Mouse (Mus musculus): ENCODE results near the gene Sftpd. TPM values are rescaled to one million over a fixed set of nuclear protein-coding genes. Genes with fewer than 3 reads are reported as not detected.

Sftpd gene
- polyA plus RNA-seq, 1 experiment, result not detected

DNA sequence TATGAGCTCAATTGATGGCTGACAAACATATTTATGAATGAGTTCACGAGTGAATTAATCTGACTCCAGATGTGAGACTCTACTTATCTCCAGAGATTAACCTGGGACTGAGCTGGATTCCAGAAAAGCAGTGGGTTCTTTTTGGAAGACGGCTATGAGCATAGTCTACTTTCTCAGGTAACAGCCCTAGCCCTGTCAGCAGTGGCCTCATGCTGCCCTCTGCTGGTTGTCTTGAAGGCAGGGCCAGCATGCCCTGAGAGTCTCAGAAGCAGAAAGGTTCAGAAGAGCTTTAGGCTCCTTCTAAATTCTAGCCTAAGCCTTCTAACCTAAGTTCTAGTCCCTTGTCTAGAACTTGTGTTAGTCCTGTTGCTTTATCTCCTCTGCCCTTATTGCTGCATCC lies 22.3 kb downstream of the Sftpd start:
- 30% methylated on average over 2 of the region's 2 CpGs for WGBS
- no peak for TF ChIP-seq CTCF (IDR thresholded peaks at IDR 0.05; ENCODE audit: extremely low read depth, insufficient read depth, insufficient read length, insufficient replicate concordance)
- no peak for TF ChIP-seq POLR2A (IDR thresholded peaks at IDR 0.05; ENCODE audit: low read depth, low read length)
- H3K27ac ChIP-seq (ENCODE audit: insufficient read depth, low read length), result no peak overlapping the region
- H3K36me3 ChIP-seq (ENCODE audit: control insufficient read depth, insufficient read depth, low read length), result no peaks in the 10 kb centered on the region
- H3K4me3 ChIP-seq (ENCODE audit: extremely low read depth, insufficient read depth, insufficient read length), result no peak overlapping the region
- no peaks in the 10 kb centered on the region for H3K4me1 ChIP-seq (ENCODE audit: control insufficient read depth, insufficient read depth, insufficient read length)
- no peaks in the 10 kb centered on the region for H3K27me3 ChIP-seq (ENCODE audit: control insufficient read depth, insufficient read depth, low read length)
- no peak for DNase-seq (ENCODE audit: low read depth in 1 of 2, low spot score in 2 of 2)

DNA sequence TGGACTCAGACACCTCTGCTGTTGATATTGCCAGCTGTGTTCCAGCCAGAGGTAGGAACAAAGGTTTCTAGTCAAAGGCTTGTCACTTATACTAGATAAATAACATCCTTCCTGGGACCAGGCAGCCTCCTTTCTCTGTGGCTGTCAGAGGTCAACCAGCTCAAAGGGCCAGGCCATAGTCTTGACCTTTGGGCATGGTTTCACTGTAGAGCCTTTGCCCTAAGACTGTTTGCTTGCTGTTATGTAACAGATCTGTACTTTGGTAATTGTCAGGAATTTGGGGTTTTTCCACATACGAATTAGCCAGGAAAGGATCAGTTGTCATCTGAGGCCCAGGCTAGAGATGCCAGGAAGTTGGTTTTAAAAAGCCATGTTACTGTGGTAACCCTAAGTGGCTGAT lies 24.2 kb downstream of the Sftpd start:
- no peaks in the 10 kb centered on the region for H3K36me3 ChIP-seq (ENCODE audit: control insufficient read depth, insufficient read depth, low read length)
- TF ChIP-seq POLR2A (IDR thresholded peaks at IDR 0.05; ENCODE audit: low read depth, low read length), result no peak
- TF ChIP-seq CTCF (IDR thresholded peaks at IDR 0.05; ENCODE audit: extremely low read depth, insufficient read depth, insufficient read length, insufficient replicate concordance), result no peak
- DNase-seq (ENCODE audit: low read depth in 1 of 2, low spot score in 2 of 2), result no peak
- 59% methylated on average over 1 of the region's 1 CpGs for WGBS
- no peaks in the 10 kb centered on the region for H3K27me3 ChIP-seq (ENCODE audit: control insufficient read depth, insufficient read depth, low read length)
- H3K27ac ChIP-seq (ENCODE audit: insufficient read depth, low read length), result no peak overlapping the region
- no peaks in the 10 kb centered on the region for H3K4me1 ChIP-seq (ENCODE audit: control insufficient read depth, insufficient read depth, insufficient read length)
- no peak overlapping the region for H3K4me3 ChIP-seq (ENCODE audit: extremely low read depth, insufficient read depth, insufficient read length)

DNA sequence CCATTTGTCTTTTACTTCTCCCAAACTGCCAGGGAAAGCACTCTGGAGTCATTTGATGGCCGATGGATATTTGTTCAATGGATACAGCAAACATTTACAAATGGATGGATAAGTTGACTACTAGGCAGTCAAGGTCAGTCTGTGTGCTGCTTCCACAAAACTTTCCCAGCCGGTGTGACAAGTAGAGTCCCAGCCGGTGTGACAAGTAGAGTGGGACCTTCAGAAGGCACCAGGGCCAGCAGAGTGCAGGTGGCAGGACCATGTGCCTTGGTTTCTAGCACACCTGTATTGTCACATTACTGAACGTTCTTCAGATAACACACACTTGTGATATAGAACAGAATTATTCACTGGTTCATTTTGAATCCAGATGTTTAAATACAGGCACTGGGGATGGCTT lies 24.9 kb downstream of the Sftpd start:
- no peak for DNase-seq (ENCODE audit: low read depth in 1 of 2, low spot score in 2 of 2)
- TF ChIP-seq POLR2A (IDR thresholded peaks at IDR 0.05; ENCODE audit: low read depth, low read length), result no peak
- TF ChIP-seq CTCF (IDR thresholded peaks at IDR 0.05; ENCODE audit: extremely low read depth, insufficient read depth, insufficient read length, insufficient replicate concordance), result no peak
- Histone ChIP-seq H3K27ac (ENCODE audit: insufficient read depth, low read length) (no peak overlapping the region), H3K4me1 (ENCODE audit: control insufficient read depth, insufficient read depth, insufficient read length) (no peaks in the 10 kb centered on the region), H3K36me3 (ENCODE audit: control insufficient read depth, insufficient read depth, low read length) (no peaks in the 10 kb centered on the region), H3K4me3 (ENCODE audit: extremely low read depth, insufficient read depth, insufficient read length) (no peak overlapping the region), H3K27me3 (ENCODE audit: control insufficient read depth, insufficient read depth, low read length) (no peaks in the 10 kb centered on the region)
- 90% methylated on average over 4 of the region's 4 CpGs for WGBS

DNA sequence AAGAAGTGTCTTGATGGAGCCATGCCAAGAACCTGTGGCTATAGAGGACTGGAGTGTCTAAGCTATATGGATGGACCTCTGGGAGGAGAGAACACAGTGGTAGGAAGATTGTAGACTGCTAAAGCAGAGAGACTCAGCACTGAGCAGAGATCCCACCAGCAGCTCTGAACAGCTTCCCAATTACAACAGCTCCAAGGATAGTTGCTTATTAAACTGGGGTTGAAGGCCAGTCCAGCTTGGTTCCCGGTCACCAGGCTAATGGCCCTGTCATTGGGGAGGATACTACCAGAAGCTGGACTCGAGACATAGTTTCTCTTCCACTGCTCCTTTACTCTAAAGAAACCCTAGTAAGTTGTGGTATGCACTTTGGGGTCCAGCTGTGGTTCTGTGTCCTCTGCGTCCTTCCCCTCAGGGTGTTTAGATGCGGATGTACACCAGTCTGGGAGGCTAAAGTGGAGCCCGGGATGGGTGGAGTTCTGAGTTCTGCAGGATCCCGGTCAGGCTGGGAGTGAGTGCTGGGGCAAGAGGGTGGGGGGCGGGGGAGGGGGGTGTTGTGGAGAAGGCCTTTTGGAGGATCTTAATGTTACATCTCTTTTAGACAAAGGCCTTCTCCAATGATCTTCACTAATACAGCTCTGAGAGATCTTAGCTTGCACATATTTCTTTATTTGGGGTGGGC lies 33.6 kb downstream of the Sftpd start, which contains the start of gene Mbl1:
TSS of gene Mbl1 (plus strand) at position 239 of the 679 bp plus-strand sequence.
- H3K36me3 ChIP-seq (ENCODE audit: control insufficient read depth, insufficient read depth, low read length), result no peaks in the 10 kb centered on the region
- 85% methylated on average over 7 of the region's 7 CpGs for WGBS
- no peak for DNase-seq (ENCODE audit: low read depth in 1 of 2, low spot score in 2 of 2)
- no peak within 1 kb of the TSS for H3K27ac ChIP-seq (ENCODE audit: insufficient read depth, low read length)
- no peaks in the 10 kb centered on the region for H3K4me1 ChIP-seq (ENCODE audit: control insufficient read depth, insufficient read depth, insufficient read length)
- no peaks in the 10 kb centered on the region for H3K27me3 ChIP-seq (ENCODE audit: control insufficient read depth, insufficient read depth, low read length)
- H3K4me3 ChIP-seq (ENCODE audit: extremely low read depth, insufficient read depth, insufficient read length), result no peak within 1 kb of the TSS
- TF ChIP-seq CTCF (IDR thresholded peaks at IDR 0.05; ENCODE audit: extremely low read depth, insufficient read depth, insufficient read length, insufficient replicate concordance), result no peak
- TF ChIP-seq POLR2A (IDR thresholded peaks at IDR 0.05; ENCODE audit: low read depth, low read length), result no peak

DNA sequence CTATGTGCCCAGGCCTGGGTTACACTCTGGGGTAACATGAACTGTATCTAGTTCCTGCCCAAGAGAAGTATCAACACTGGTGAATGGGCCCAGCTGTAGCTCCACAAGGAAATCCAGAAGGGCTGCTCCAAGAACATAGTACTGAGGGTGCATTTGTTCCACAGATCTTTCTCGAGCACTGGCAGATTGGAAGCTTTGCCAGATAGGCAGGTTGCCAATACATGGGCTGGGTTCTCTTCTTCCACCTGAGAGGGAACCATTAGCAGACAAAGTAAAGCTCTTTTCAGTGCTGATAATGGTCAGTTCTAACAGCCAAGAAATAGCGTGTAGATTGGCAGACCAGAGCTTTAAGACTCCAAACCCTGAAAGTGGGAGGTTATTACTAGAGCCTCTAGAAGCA lies 37.6 kb downstream of the Sftpd start:
- WGBS, result 85% methylated on average over 2 of the region's 2 CpGs
- H3K27ac ChIP-seq (ENCODE audit: insufficient read depth, low read length), result no peak overlapping the region
- H3K4me1 ChIP-seq (ENCODE audit: control insufficient read depth, insufficient read depth, insufficient read length), result no peaks in the 10 kb centered on the region
- no peaks in the 10 kb centered on the region for H3K36me3 ChIP-seq (ENCODE audit: control insufficient read depth, insufficient read depth, low read length)
- no peak for DNase-seq (ENCODE audit: low read depth in 1 of 2, low spot score in 2 of 2)
- no peaks in the 10 kb centered on the region for H3K27me3 ChIP-seq (ENCODE audit: control insufficient read depth, insufficient read depth, low read length)
- TF ChIP-seq POLR2A (IDR thresholded peaks at IDR 0.05; ENCODE audit: low read depth, low read length) (no peak), CTCF (IDR thresholded peaks at IDR 0.05; ENCODE audit: extremely low read depth, insufficient read depth, insufficient read length, insufficient replicate concordance) (no peak)
- H3K4me3 ChIP-seq (ENCODE audit: extremely low read depth, insufficient read depth, insufficient read length), result no peak overlapping the region

DNA sequence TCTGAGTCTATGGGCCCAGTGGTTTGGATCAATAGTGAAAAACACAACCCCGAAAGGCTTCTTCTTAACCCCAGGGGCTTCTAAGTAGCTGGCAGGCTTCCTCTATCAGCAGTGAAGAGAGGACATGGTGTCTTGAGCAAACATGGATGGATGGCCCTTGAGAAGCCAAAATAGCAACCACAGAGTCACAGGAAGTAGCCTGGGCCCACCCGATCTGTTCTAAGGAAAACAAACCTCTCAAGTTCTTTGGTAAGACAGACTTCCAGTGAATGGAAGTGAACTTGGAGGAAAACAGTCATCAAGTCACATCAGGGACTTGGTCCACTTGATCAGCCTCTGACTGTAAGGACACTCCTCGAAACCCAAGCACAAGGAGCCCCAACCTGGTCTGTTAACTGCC lies 38.0 kb downstream of the Sftpd start:
- Histone ChIP-seq H3K4me1 (ENCODE audit: control insufficient read depth, insufficient read depth, insufficient read length) (no peaks in the 10 kb centered on the region), H3K36me3 (ENCODE audit: control insufficient read depth, insufficient read depth, low read length) (no peaks in the 10 kb centered on the region), H3K4me3 (ENCODE audit: extremely low read depth, insufficient read depth, insufficient read length) (no peak overlapping the region), H3K27me3 (ENCODE audit: control insufficient read depth, insufficient read depth, low read length) (no peaks in the 10 kb centered on the region), H3K27ac (ENCODE audit: insufficient read depth, low read length) (no peak overlapping the region)
- TF ChIP-seq POLR2A (IDR thresholded peaks at IDR 0.05; ENCODE audit: low read depth, low read length) (no peak), CTCF (IDR thresholded peaks at IDR 0.05; ENCODE audit: extremely low read depth, insufficient read depth, insufficient read length, insufficient replicate concordance) (no peak)
- 68% methylated on average over 3 of the region's 3 CpGs for WGBS
- no peak for DNase-seq (ENCODE audit: low read depth in 1 of 2, low spot score in 2 of 2)

DNA sequence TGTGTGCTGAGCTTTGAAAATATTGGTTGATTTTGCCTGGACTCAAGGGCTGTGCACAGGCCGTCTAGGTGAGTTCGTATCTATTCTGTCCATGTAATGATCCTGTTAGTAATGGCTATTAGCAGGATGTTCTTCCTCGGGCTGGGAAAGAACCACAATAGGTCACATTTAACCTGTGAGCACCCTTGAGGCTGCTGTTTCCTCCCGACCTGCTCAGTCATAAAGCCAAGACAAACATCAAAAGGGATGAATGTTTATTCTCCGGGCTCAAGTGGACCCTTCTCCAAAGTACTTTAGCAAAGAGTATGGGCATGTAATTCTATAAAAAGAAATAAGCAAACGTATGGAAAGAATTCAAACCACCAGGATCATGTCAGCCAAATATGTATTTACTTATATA lies 38.9 kb downstream of the Sftpd start:
- TF ChIP-seq CTCF (IDR thresholded peaks at IDR 0.05; ENCODE audit: extremely low read depth, insufficient read depth, insufficient read length, insufficient replicate concordance) (no peak), POLR2A (IDR thresholded peaks at IDR 0.05; ENCODE audit: low read depth, low read length) (no peak)
- Histone ChIP-seq H3K27ac (ENCODE audit: insufficient read depth, low read length) (no peak overlapping the region), H3K27me3 (ENCODE audit: control insufficient read depth, insufficient read depth, low read length) (no peaks in the 10 kb centered on the region), H3K36me3 (ENCODE audit: control insufficient read depth, insufficient read depth, low read length) (no peaks in the 10 kb centered on the region), H3K4me1 (ENCODE audit: control insufficient read depth, insufficient read depth, insufficient read length) (no peaks in the 10 kb centered on the region), H3K4me3 (ENCODE audit: extremely low read depth, insufficient read depth, insufficient read length) (no peak overlapping the region)
- 73% methylated on average over 6 of the region's 6 CpGs for WGBS
- DNase-seq (ENCODE audit: low read depth in 1 of 2, low spot score in 2 of 2), result no peak
